Mouse (Mus musculus) hindbrain, postnatal 0 days (tissue): ENCODE measurements around the gene Zfand2a. TPM values are rescaled to one million over a fixed set of nuclear protein-coding genes. Genes with fewer than 3 reads are reported as not detected.

Source experiments
- ATAC-seq: fragments of 200-750 bp; cut with Nextera tagmentation; 2 replicates; pipeline ENCODE4 v1.8.0; 2017; ENCODE audit warnings: mild to moderate bottlenecking, moderate TSS enrichment, moderate library complexity
- DNase-seq: peaks from one replicate; pipeline ENCODE4 v3.0.0-alpha.2; 2015; ENCODE audit warnings: low spot score
- H3K27ac ChIP-seq: fragments of 300-500 bp; sonication (generic); 2 replicates; pipeline ENCODE4 v1.5.1; 2014; ENCODE audit warnings: mild to moderate bottlenecking
- H3K27me3 ChIP-seq: fragments of 300-500 bp; sonication (generic); 2 replicates; pipeline ENCODE4 v1.6.1; 2014; ENCODE audit warnings: low read length, mixed read lengths; ENCODE audit not compliant: insufficient read depth
- H3K36me3 ChIP-seq: fragments of 300-500 bp; sonication (generic); 2 replicates; pipeline ENCODE4 v1.6.1; 2014; ENCODE audit warnings: low read length, mixed read lengths; ENCODE audit not compliant: insufficient read depth
- H3K4me1 ChIP-seq: fragments of 300-500 bp; sonication (generic); 2 replicates; pipeline ENCODE4 v1.6.1; 2014; ENCODE audit warnings: antibody characterized with exemption, low read length, mixed read lengths; ENCODE audit not compliant: insufficient read depth
- H3K4me2 ChIP-seq: fragments of 300-500 bp; sonication (generic); 2 replicates; pipeline ENCODE4 v1.6.1; 2014; ENCODE audit warnings: low read depth, mild to moderate bottlenecking, low read length, moderate library complexity, mixed read lengths
- H3K4me3 ChIP-seq: fragments of 300-500 bp; sonication (generic); 2 replicates; pipeline ENCODE4 v1.5.1; 2014; ENCODE audit warnings: low read length
- H3K9ac ChIP-seq: fragments of 300-500 bp; sonication (generic); replicated peaks from 2 replicates; pipeline ENCODE4 v1.6.1; 2014; ENCODE audit warnings: mild to moderate bottlenecking, low read length, moderate library complexity, mixed read lengths
- H3K9me3 ChIP-seq: fragments of 300-500 bp; sonication (generic); 2 replicates; pipeline ENCODE4 v1.6.1; 2016; ENCODE audit warnings: low read length, mixed read lengths
- CTCF ChIP-seq: IDR thresholded peaks from 2 replicates; pipeline ENCODE4 v1.5.1; 2016; ENCODE audit warnings: antibody characterized with exemption, control low read depth, low read depth
- WGBS: fragments of 180-500 bp; shearing (Covaris S2); extraction: QIAGEN DNeasy Blood & Tissue Kit; methylation state at CpG from one replicate; pipeline ENCODE4 v1.1.7; 2014; 5-methylcytosine and 5-hydroxymethylcytosine counted together
- polyA plus RNA-seq: library from polyadenylated mRNA; unstranded; fragments of >200 nt; fragmentation: Nextera tagmentation; extraction: Ambion mirVana; gene quantifications from 2 replicates; pipeline ENCODE4 v1.2.1, GENCODE M21; 2015
- total RNA-seq: library from RNA; depleted of rRNA; stranded (reverse); fragments of >200 nt; gene quantifications from 2 replicates; pipeline ENCODE4 v1.2.3, GENCODE M21; 2014

The Zfand2a gene
- total and polyA plus RNA-seq, 2 experiments from 2014 or later, result 26.2 to 61.1 TPM

GRCm38 (mm10) chr5:139457241-139457640 is 27.1 kb downstream of the Zfand2a start:
- no peaks in the 10 kb centered on the region for H3K27me3 ChIP-seq
- no peak overlapping the region for H3K9ac ChIP-seq
- DNase-seq, result no peak
- no peak overlapping the region for H3K4me3 ChIP-seq
- TF ChIP-seq CTCF, result no peak
- 0 out of 2 replicates have a peak, but pooled peaks cover 6% of the 10 kb centered on the region for H3K36me3 ChIP-seq
- WGBS, result 92% methylated on average over 8 of the region's 8 CpGs
- no peak overlapping the region for H3K4me2 ChIP-seq
- 0 out of 2 replicates have a peak, but pooled peaks cover 6% of the 10 kb centered on the region for H3K4me1 ChIP-seq
- H3K9me3 ChIP-seq, result no peaks in the 10 kb centered on the region
- H3K27ac ChIP-seq, result no peak overlapping the region
- ATAC-seq, result no peak

DNA sequence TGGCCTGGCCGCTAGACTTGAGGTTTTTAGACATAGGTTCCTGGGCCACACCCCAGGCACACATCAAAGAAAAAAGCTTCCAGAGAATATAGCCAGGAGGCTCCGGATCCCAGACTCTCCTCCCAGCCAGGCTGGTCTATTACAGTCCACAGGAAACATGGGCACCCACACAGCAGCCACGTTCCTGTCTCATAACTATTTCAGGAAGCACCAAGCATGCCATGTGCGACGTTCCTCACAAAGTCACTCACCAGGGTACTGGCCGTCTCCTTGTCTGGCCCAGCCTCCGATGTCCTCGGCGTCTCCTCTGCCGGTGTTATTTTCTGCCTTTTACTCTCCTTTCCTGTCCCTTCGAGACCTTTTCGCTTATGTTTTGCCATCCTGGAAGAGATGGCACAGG is 29.2 kb downstream of the Zfand2a start:
- H3K4me2 ChIP-seq, result no peak overlapping the region
- DNase-seq, result no peak
- H3K4me1 ChIP-seq, result 0 out of 2 replicates have a peak, but pooled peaks cover 6% of the 10 kb centered on the region
- H3K4me3 ChIP-seq, result no peak overlapping the region
- no peak overlapping the region for H3K9ac ChIP-seq
- ATAC-seq, result no peak
- WGBS, result 91% methylated on average over 12 of the region's 12 CpGs
- H3K27ac ChIP-seq, result no peak overlapping the region
- H3K27me3 ChIP-seq, result no peaks in the 10 kb centered on the region
- no peak for TF ChIP-seq CTCF
- H3K9me3 ChIP-seq, result no peaks in the 10 kb centered on the region
- H3K36me3 ChIP-seq, result 0 out of 2 replicates have a peak, but pooled peaks cover 6% of the 10 kb centered on the region

DNA sequence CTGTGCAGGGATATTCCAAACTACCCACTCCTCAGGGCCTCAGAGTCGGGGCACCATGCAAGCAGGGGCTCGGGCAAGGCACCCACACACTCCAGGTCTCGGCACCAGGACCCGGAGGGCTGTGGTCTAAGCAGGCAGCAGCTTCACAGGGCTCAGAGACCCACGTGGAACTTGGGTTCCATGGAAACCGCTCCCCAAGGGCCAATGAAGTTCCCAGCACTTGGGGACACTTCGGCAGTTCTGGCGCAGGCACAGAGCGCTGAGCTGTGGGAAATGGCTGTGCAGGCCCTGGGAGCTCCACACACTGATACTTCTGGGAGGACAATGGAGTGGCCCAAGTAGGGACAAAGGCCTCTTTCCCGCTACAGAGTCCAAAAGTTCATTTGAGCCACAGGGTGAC is 31.3 kb downstream of the Zfand2a start:
- ATAC-seq (no peak; the same call in 1 of the 2 replicates), DNase-seq (no peak)
- Histone ChIP-seq H3K9me3 (no peaks in the 10 kb centered on the region), H3K36me3 (0 out of 2 replicates have a peak, but pooled peaks cover 6% of the 10 kb centered on the region), H3K9ac (no peak overlapping the region), H3K27ac (peak overlapping the region; percentile 45; the same call in 1 of the 2 replicates), H3K4me2 (no peak overlapping the region), H3K4me1 (peaks cover 13% of the 10 kb centered on the region), H3K4me3 (no peak overlapping the region), H3K27me3 (no peaks in the 10 kb centered on the region)
- 73% methylated on average over 10 of the region's 10 CpGs for WGBS
- no peak for TF ChIP-seq CTCF

DNA sequence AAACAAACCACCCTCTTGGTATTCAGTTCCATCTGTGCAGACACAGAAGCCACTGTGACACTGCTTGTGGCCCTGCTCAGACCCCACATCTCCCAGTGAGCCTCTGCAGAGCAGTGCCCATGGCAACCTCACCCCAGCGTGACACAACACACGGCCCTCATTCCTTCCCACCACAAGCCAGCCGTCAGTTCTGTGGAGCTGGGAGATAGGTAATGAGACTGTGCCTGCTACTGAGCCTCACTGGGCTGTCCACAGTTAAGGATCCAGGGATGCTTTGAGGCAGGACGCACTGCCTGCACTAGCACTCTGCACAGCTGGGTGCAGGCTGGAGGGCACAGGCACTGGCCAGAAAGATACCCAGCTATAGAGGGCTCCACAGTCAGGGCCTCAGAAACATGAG is 34.4 kb downstream of the Zfand2a start:
- 14% methylated on average over 4 of the region's 4 CpGs for WGBS
- H3K4me2 ChIP-seq, result no peak overlapping the region
- peak overlapping the region; percentile 45; the same call in 1 of the 2 replicates for H3K27ac ChIP-seq
- peaks cover 13% of the 10 kb centered on the region for H3K4me1 ChIP-seq
- no peaks in the 10 kb centered on the region for H3K27me3 ChIP-seq
- H3K4me3 ChIP-seq, result no peak overlapping the region
- no peaks in the 10 kb centered on the region for H3K9me3 ChIP-seq
- no peak for TF ChIP-seq CTCF
- no peak overlapping the region for H3K9ac ChIP-seq
- H3K36me3 ChIP-seq, result 0 out of 2 replicates have a peak, but pooled peaks cover 6% of the 10 kb centered on the region
- ATAC-seq, result peak; percentile 43; the same call in 1 of the 2 replicates
- no peak for DNase-seq

GRCm38 (mm10) chr5:139449161-139449791 is 35.1 kb downstream of the Zfand2a start:
- DNase-seq (peak; percentile 48), ATAC-seq (peak; percentile 58)
- Histone ChIP-seq H3K4me3 (no peak overlapping the region), H3K27me3 (no peaks in the 10 kb centered on the region), H3K4me1 (peaks cover 13% of the 10 kb centered on the region), H3K27ac (peak overlapping the region; percentile 45; the same call in 1 of the 2 replicates), H3K36me3 (0 out of 2 replicates have a peak, but pooled peaks cover 3% of the 10 kb centered on the region), H3K9me3 (no peaks in the 10 kb centered on the region), H3K9ac (no peak overlapping the region), H3K4me2 (no peak overlapping the region)
- TF ChIP-seq CTCF, result no peak
- 24% methylated on average over 5 of the region's 5 CpGs for WGBS

- TF ChIP-seq CTCF, result no peak
- DNase-seq, result peak; percentile 32
- 47% methylated on average over 6 of the region's 6 CpGs for WGBS
- Histone ChIP-seq H3K27ac (no peak overlapping the region), H3K4me3 (no peak overlapping the region), H3K27me3 (no peaks in the 10 kb centered on the region), H3K4me2 (no peak overlapping the region), H3K4me1 (peaks cover 14% of the 10 kb centered on the region), H3K9ac (no peak overlapping the region), H3K9me3 (no peaks in the 10 kb centered on the region), H3K36me3 (no peaks in the 10 kb centered on the region)
- no peak for ATAC-seq
Observed at GRCm38 (mm10) chr5:139448025-139448424, 36.3 kb downstream of the Zfand2a start.

GRCm38 (mm10) chr5:139445258-139445657 is 39.1 kb downstream of the Zfand2a start:
- Histone ChIP-seq H3K9ac (no peak overlapping the region), H3K4me3 (no peak overlapping the region), H3K27me3 (no peaks in the 10 kb centered on the region), H3K27ac (no peak overlapping the region), H3K4me1 (peaks cover 30% of the 10 kb centered on the region), H3K4me2 (no peak overlapping the region), H3K9me3 (no peaks in the 10 kb centered on the region), H3K36me3 (no peaks in the 10 kb centered on the region)
- peak; percentile 39 for DNase-seq
- peak; percentile 62 for TF ChIP-seq CTCF
- 61% methylated on average over 8 of the region's 8 CpGs for WGBS
- peak; percentile 55; the same call in 1 of the 2 replicates for ATAC-seq
